Mouse (Mus musculus): ENCODE results near the gene Uhrf2.
"Not testable (repeated sequence)": the region's sequence is repeated elsewhere in the genome, so short reads cannot be mapped to it uniquely, and the experiment has no call there.

Uhrf2 gene

DNA sequence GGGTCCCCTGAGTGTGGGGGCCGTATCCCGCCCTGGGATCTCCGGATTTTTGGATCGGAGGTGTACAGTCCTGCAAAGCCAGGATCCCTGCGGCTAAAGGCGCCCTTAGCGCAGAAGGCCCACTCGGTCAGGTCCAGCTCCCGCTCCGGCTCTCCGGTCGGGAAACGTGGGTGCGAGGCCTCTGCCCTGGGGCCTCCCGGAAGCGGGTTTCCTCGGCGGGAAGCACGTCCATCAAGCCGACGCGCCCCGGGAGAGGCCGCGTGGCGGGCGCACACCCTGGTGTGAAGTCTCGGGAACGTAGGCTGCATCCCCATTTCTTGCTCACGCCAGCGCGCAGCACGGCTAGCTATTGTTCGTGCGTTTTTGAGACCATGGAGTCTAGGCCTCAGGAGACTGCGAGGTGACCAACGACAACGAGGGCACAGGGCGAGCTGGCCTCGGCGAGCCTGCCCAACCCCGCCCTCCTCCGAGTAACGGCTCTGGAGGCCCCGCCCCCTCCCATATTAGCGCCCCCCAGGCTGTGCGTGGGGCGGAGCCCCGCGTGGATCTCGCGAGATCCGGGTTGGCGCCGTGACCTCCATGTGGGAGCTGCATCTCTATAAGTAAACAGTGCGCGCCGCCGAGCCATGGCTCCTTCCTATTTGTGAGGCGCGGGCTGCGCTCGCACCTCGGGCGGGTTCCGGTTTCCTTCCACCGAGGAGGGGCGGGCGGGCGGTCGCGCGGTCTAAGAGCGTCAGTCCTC is at the start of gene Uhrf2:
Gene Uhrf2 (plus strand): TSS at position 620 of the 742 bp plus-strand sequence.
- DNase-seq (ENCODE audit: low spot score), result peak; percentile 96

DNA sequence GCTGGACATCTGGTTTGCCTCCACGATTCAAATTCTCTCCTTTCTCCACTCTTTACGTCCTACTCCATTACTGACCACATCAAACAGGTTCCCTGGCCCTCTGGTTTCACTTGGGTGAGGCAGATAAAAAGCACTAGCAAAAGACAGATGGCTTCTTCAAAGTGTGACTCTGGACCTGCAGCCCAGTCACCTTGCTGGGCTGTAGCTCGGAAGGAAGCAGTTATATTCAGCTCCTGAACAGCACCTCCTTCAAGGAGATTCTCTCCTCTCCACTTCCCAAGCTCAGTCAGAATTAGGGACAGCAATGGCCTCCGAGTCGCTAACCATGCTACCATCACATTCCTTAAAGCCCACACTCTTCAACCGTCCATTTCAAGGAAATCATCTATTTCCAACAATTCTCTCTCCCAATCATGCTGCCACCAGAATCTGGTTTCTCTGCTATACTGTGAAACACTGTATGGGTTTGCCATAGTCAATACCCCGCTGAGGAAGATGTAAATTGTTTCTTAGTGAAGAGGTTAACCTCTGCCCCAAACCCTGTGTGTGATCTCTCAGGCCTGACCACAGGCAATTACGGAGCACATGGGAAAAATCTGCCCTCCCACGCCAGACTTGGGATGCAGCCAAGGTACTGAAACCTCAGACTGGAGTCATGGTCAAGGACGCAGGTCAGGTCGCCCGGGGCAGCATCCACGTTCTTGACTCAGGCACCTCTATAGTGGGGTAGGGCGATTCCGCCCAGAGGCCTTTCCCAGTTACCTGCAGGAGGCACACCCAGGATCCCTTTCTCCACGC is 45.9 kb upstream of the Uhrf2 start:
- DNase-seq (ENCODE audit: low spot score), result no peak

DNA sequence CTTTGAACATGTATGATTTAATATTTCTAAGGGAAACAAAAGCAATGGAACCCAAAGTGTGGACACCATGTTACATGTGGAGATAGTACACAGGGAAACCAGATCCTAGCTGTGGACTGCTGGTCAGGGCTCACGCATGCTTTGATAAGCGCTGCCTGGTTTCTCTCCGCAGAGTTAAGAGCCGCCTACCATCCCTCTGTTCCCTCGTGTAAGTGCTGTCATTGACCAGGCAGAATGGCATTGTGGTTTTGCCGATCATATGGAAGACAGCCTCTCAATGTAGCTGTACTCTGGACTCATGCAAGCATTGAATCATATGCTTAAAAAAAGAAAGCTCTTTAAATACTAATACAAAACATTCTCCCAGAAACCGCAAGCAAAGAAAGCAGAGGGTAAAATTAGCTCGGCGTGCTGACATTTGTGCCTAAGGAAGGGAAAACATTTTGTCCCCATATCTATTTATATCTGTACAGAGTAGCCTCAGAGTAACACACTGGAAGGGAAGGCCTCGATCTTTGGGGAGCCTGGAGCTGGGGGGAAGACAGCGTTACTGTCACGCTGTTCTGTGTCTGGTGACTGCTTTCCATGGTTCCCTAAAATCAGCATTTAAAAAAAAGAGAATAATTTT is 43.7 kb upstream of the Uhrf2 start:
- no peak for DNase-seq (ENCODE audit: low spot score)

DNA sequence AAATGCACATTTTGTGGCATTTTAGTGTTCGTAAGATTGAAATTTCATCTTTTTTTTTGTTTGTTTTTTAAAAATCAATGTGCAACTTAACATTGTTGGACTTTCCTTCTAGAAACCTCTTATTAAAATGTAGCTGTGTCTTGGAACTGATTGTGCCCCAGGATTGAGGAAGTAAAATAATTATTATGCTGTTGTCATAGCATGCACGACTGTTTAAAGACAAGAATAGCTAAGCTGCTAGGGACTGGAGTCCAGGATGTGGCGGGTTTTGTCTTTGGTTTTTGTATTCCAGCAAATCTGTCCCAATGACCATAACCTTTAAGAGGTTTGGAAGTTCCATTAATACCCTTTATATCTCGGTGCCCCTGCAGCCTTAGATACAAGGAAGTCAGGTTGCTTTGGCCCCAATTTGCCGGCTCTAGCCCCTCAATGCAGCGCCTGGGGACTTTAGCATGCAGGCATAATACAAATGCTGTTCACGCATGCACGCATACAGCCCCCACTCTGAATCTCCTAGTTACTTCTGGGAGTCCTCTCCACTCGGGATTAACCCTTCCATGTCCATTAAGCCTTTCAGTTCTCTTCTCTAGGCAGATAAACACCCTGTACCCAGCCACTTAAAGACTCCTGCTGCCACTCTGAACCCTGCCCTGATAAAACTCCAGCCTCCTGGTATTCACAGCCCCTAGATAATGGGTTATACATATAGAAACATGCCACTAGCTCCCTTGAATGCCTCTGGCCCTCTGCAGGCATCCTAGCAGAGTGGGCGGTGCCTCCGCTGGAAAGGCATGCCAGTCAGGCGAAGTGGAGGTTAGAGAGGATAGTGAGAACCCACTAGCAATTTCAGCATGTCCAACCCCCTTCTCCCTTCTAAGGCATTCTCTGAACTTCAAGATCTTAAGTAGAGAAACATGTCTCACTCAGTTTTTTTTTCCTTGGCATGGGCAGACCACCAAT is 29.6 kb upstream of the Uhrf2 start:
- DNase-seq (ENCODE audit: low spot score), result no peak

DNA sequence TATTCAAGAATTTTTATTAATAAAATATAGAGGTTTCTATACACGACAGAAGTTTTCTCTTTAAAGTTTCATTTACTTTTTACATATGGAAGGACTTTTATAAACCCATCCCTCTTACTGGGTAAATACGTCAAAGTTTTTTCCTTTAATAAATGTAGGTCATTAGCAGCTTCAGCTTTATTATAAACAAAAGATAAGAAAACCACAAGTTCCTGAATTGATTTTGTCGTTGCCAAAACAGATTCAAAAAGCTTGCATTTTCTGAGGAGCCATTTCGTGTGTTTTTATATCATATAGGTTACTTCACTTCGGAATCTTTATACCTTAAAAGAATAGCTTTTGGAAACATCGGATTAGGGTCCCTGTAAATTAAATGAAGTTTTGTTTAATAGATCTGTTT is 28.8 kb upstream of the Uhrf2 start:
- no peak for DNase-seq (ENCODE audit: low spot score)

DNA sequence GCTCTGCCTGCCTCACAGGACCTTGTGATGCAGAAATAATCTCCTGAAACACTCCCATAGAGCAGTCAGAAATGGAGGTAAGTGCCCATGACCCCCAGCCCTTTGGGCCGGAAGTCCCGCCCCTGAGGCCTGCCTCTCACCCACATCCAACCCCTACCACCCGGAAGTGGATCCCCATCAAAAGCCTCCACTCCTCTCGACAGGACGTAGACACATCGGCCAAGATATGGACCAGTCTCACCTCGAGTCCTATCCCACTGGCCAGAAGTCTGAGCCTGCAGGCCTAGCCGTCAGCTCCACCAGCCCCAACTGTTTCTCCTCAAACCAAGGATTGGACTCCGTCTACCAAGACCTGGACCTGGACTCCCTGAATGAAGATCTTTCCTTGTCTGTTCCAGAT is 26.7 kb upstream of the Uhrf2 start, which contains the start of gene Trpd52l3:
Gene Trpd52l3 (plus strand): TSS at position 170 of the 400 bp plus-strand sequence.
- no peak for DNase-seq (ENCODE audit: low spot score)

DNA sequence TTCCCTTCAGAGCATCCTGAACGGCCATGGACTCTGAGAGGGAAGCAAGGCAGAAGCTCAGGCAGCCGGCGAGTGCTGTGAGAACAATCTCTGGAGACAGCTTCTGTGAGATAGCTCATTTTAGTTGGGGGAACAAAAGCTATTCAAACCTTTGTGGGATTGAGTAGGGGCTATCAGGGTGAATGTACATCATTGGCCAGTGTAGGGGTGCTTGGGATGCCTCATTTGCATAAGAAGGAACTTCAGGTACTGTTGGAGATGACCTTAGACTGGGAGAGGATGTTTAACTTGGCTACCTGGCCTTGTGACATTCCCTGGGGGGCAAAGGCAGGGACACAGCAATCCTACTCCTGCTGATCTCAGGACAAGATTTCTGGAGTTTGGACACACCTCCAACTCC is 23.9 kb upstream of the Uhrf2 start:
- no peak for DNase-seq (ENCODE audit: low spot score)

DNA sequence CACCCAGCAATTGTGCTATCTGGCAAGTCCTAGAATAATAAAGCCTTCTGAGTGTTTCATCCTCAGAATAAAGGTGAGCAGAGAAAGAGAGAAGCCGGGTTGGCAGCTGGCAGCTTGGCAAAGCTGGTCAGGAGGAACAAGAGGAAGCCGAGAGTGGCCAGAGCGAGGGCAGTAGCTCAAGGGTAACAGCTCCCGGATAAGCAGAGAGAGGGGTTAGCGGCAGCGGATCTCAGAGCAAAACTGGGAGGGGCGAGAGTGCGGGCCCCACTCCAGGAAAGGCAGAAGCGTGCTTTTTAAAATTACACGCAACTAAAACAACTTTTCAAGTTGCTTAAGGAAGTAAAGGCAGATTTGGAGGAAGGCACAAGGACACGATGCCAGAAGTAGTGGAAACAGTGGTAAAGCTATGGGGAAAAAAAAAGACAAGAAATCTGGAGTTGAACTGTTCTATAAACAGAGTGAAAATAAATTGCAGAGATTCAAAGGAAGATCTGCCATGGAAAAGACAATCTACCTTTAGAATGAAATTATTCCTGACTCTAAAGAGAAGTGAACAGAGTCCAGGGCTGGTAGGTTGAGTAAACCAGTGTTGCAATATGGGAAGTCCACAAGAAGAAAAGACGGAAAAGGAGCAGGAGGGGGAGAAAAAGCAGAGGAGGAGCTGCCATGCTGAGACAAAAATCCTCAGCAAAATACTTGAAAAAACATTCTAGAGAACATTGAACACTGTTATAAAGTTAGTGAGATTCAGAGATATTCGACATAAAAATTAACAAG is 19.6 kb upstream of the Uhrf2 start:
- DNase-seq (ENCODE audit: low spot score), result no peak

DNA sequence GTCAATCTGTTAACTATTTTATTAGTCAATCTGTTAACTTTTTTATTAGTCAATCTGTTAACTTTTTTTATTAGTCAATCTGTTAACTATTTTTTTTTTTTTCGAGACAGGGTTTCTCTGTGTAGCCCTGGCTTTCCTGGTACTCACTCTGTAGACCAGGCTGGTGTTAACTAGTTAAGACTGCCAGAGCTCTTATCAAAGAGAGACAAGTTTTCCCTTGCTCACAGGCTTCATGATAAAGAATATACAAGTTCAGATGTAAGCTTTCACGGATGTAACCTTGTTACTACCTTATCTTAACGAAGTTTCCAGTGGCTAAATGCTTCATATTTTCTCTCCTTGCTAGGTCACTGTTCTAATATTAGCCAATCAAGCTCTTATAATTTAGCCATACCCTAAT is 16.0 kb upstream of the Uhrf2 start:
- DNase-seq (ENCODE audit: low spot score), result no peak

DNA sequence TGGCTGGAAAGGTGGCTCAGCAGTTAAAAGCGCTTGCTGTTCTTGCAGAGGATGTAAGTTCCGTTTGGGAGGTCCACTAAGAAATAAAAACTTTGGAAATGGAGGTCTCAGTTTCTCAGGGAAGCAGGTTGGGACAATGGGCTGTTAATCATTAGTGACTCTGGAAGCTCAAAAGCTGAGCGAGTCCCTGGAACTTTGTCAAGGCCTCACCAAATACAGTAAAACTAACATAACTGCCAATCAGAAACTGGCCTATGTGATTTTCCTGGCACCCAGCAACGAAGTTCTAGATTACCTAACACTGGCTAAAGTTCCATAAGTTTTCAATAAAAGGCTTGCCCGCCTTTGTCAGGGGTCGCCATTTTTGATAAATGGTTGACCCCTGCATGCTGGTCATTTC is 14.2 kb upstream of the Uhrf2 start:
- no peak for DNase-seq (ENCODE audit: low spot score)

DNA sequence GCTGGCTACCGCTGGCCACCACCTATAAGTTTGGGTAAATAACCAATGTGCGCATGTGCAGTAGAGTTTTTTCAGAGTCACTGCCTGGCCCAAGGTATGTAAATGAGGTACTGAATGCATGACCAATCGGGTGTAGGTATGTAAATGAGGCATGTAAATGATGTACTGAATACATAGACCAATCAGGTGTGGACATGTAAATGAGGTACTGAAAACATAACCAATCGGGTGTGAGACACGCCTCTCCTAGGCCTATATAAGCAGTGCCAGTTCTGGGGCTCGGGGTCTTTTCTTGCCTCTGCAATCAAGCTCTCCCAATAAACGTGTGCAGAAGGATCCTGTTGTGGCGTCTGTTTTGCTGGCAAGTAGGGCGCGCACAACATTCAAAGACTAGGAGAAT is 6.9 kb upstream of the Uhrf2 start:
- not testable (repeated sequence) for DNase-seq (ENCODE audit: low spot score)

DNA sequence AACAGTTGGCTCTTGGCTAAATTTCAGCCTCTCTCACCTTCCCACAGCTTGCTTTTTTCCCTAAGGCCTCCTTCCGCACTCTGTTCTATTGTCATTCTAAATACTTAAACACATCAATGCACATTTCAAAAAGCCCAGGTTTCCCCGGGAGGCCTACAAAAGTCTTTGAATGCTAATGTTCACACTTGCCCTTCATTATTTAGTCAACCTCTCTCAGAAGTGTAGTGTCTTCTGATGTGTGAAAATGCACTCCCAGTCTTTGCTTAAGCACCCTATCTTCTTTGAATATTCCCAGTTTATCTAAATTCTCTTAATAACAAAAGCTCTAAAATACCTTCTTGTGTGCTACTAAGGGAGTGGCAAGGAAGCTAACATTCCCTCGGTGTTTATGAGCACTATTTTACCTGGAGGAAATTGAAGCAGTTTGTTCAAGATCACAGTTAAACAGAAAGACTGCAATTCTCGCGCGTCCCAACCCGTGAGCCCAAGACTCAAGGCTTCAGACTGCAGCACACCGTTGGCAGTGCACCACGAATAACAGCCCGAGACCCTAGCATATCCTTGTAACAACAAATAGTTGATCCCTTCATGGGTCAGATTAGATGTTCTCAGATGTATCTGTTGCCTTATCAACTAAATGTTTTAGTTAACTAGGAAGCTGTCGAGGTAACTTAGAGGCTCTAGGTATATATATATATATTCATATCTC is 1.2 kb upstream of the Uhrf2 start:
- DNase-seq (ENCODE audit: low spot score), result peak; percentile 55

DNA sequence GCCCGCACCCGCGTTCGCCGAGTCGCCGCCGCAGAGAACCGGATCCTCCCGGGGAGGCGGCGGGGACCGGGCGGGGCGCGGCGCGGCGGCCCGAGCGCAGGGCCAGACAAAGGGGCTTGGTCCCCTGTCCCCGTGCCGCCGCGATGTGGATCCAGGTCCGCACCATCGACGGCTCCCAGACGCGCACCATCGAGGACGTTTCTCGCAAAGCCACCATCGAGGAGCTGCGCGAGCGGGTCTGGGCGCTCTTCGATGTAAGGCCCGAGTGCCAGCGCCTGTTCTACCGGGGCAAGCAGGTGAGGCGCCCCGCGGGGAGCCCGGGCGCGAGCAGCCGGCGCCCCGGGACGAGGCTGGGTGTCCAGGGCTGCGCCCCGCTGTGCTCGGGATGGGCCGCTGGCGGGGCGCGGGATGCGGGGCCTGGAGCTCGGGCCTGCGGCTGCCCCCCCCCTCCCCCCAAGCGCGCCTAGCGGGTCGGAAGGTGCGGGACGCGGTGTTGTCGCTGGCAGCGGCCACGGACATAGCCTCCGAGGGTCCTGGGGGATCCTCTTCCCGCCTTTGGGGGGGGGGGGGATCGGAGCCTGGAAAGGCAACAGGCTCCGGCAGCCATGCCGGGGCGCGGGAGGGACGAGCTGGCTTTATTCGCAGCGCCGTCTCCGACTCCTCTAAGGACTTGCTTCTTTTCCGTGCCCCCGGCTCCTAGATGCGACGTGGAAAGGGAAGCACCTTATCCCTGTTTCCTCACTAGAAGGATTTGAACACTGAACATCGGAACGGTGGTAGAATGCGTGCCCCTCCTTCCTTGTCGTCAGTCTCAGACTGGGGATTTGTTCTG is 539 bp downstream of the Uhrf2 start:
- DNase-seq (ENCODE audit: low spot score), result peak; percentile 43

DNA sequence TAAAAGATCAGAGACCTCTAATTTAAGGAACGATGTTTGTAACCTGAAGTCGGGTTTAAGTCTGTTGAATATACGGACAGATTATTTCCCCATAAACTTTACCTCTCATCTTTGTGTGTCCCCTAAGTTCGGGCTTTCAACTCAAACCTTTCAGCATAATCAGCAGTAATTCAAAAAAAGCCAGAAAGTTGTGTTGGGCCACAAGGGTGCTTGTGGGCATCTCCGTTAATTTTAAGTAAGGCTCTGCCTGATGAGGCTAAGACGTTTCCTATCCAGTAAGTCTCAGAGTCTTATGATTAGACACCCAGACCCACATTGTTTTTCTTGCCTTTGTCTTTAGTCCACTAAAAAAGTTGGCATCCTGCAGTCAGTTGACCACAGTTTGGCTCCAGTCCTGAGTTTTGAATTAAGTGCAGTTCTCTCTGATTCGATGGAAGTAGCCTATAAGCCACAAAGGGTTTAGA is 1.2 kb downstream of the Uhrf2 start:
- DNase-seq (ENCODE audit: low spot score), result no peak

DNA sequence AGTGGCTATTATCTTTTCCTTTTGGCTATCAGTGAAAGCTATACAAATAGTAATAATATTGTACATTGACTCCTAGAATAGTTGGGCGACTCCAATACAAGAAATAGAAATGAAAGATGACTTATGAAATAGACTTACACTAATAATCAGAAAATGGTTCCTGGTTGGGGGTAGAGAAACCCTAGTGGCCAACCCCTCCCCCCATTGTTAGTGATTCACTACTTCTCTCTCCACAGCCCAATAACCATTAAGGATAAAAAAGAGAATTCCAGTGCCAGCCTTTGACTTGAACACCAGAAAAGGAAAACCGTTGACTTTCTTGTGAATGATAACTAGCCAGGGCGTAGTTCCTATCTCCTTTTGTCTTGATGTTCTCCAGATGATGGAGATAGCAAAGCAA is 1.9 kb downstream of the Uhrf2 start:
- no peak for DNase-seq (ENCODE audit: low spot score)

DNA sequence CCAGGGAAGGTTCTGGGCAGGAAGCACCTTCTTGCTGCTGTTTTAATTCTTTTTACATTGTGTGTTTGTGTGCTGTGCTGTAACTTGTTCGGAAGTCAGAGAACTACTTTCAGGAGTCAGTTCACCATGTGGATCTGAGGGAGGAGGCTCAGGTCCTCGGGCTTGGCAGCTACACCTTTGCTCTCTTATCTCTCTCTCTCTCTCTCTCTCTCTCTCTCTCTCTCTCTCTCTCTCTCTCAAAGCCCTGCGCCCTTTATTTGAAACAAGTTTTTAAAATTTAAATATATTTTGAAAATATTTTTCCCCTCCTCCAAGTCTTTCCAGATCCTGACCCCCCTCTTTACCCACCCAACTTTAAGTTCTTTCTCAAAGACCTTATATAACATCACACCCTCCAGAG is 5.0 kb downstream of the Uhrf2 start:
- no peak for DNase-seq (ENCODE audit: low spot score)

DNA sequence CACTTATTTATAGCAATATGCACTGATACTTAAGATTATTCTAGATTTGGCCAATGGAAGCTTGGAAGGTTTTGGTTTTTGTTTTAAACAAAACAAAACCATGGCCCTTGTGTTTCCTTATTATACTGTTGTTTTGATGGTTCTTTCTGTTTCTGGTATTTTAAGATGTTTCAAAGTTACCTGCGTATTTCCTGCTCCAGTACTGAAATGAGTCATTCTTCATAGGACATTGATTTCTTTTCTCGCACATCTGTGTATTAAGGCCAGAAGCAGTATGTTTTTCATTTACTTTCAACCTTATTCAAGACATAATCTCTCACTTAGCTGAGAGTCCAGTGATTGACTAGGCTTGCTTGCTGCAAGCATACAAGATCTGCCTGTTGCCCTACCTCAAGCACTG is 13.4 kb downstream of the Uhrf2 start:
- no peak for DNase-seq (ENCODE audit: low spot score)

DNA sequence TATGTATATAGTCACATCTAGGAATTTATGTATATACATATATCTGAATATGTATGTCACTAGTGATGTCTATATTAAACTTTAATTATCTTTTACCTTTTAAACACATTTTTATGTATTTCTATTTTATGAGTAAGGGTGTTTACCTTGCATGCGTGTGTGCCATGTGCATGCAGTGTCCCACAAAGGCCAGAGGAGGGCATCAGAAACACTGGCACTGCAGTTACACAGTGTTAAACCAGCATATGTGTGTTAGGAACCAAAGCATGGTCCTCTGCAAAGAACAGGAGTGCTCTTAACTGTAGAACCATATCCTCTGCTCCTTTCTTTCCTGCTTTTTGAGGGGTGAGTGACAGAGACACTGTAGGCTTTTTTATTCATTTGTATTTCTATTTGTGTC is 14.3 kb downstream of the Uhrf2 start:
- no peak for DNase-seq (ENCODE audit: low spot score)

DNA sequence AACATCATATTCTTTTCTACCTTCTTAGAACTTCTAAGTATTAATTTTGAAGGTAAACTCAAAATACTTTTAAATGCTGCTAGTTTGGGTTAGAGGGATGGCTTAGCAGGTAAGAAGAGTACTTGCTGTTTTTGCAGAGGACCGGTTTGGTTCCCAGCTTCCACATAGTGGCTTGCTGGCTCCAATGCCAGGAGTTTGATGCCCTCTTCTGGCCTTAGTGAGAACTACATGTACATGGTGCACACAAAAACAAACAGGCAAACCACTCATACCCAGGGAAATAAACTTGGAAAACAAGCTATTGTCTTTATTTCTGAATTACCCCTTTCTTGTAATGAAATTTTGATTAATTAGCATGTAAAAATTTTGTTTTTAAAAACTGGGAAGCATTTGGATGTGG is 15.5 kb downstream of the Uhrf2 start:
- DNase-seq (ENCODE audit: low spot score), result no peak
